Mouse (Mus musculus): ENCODE measurements around the gene Tax1bp1.

Gene Tax1bp1

DNA sequence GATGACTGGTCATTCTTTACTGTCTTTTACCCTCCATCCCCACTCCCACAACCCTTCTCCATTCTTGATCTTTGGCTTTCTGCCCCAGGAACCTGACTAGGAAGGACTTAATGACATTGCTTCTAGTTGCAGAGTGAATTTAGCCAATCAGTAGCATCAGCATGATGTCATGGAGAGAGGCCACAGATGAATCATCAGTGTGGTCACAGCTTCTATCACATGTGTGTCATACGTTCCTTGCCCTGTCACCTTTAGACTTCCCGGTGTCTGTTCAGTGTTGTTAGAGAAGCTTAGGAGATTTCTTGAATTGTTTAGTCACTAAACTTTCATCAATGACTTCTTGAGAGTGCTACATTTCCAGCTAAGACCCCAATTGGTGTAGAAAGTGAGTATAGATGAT lies 10.3 kb upstream of the Tax1bp1 start:
- ATAC-seq (ENCODE audit: insufficient number of reproducible peaks, low FRiP score, low TSS enrichment) = no peak

- no peak for ATAC-seq (ENCODE audit: insufficient number of reproducible peaks, low FRiP score, low TSS enrichment)
Observed at GRCm38 (mm10) chr6:52705280-52705679, 8.2 kb upstream of the Tax1bp1 start.

GRCm38 (mm10) chr6:52707815-52708214 lies 5.7 kb upstream of the Tax1bp1 start:
- ATAC-seq (ENCODE audit: insufficient number of reproducible peaks, low FRiP score, low TSS enrichment) = no peak

GRCm38 (mm10) chr6:52712563-52712962 lies 966 bp upstream of the Tax1bp1 start:
- ATAC-seq (ENCODE audit: insufficient number of reproducible peaks, low FRiP score, low TSS enrichment) = no peak

DNA sequence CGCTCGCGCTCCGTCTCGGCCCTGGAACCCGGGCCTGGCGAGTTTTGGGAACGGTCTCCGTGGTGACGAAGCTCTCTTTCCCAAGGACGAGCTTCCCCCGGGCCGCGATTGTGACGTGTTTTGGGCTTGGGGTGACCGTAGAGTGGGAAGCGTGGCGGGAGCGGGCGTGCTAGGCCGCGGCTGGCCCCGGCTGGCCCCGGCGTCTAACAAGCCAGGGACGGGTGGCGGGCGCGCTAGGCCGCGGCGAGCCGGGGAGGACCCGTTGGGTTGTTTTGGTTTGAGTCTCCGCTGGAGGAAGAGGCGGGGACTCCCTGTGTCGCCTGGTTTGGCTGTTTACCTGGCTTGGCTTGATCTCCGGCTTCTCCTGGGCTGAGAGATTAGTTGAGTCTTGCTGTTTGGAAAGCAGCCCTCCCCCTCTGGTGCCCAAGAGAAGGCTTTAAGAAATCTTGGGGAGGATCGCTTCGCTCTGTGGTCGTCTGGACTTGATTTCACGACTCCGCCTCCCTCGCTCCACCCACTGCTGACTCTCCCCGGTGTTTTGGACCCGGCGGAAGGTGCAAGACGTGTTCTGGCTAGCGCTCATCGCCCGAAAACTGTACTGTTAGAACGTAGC lies 474 bp downstream of the Tax1bp1 start:
- peak; percentile 57 for ATAC-seq (ENCODE audit: insufficient number of reproducible peaks, low FRiP score, low TSS enrichment)

- no peak for ATAC-seq (ENCODE audit: insufficient number of reproducible peaks, low FRiP score, low TSS enrichment)
Observed at GRCm38 (mm10) chr6:52717493-52718192, 4.1 kb downstream of the Tax1bp1 start.

- ATAC-seq (ENCODE audit: insufficient number of reproducible peaks, low FRiP score, low TSS enrichment) = 0 out of 2 replicates have a peak, but pooled peaks have one; percentile 36
Observed at GRCm38 (mm10) chr6:52724805-52725439, 11.4 kb downstream of the Tax1bp1 start.

DNA sequence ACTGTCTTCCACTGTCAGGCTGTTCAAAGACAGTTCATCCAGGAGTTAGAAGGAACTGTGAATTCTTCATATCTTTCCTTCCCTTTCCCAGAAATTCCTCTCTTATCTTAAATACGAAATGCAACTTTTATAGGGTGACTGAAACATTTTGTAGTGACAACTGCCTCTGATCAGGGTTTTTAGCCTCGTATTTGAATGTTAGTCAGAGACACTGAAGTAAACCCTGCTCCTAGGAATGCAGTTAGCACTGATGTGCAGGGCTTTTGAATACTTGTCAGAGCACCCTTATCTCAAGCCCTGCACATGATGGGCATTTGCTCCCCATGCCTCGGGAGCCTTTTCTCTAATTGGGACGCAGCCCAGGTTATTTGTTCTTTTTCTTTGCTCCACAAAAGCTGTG lies 16.8 kb downstream of the Tax1bp1 start:
- no peak for ATAC-seq (ENCODE audit: insufficient number of reproducible peaks, low FRiP score, low TSS enrichment)

- no peak for ATAC-seq (ENCODE audit: insufficient number of reproducible peaks, low FRiP score, low TSS enrichment)
Observed at GRCm38 (mm10) chr6:52734630-52735029, 21.1 kb downstream of the Tax1bp1 start.

- no peak for ATAC-seq (ENCODE audit: insufficient number of reproducible peaks, low FRiP score, low TSS enrichment)
Observed at GRCm38 (mm10) chr6:52752832-52753231, 39.3 kb downstream of the Tax1bp1 start.

- ATAC-seq (ENCODE audit: insufficient number of reproducible peaks, low FRiP score, low TSS enrichment) = no peak
Observed at GRCm38 (mm10) chr6:52765206-52765605, 51.7 kb downstream of the Tax1bp1 start.

GRCm38 (mm10) chr6:52770789-52771188 lies 57.3 kb downstream of the Tax1bp1 start:
- ATAC-seq (ENCODE audit: insufficient number of reproducible peaks, low FRiP score, low TSS enrichment) = no peak

GRCm38 (mm10) chr6:52773132-52773531 lies 59.6 kb downstream of the Tax1bp1 start:
- no peak for ATAC-seq (ENCODE audit: insufficient number of reproducible peaks, low FRiP score, low TSS enrichment)

- no peak for ATAC-seq (ENCODE audit: insufficient number of reproducible peaks, low FRiP score, low TSS enrichment)
Observed at GRCm38 (mm10) chr6:52775350-52775749, 61.8 kb downstream of the Tax1bp1 start.

DNA sequence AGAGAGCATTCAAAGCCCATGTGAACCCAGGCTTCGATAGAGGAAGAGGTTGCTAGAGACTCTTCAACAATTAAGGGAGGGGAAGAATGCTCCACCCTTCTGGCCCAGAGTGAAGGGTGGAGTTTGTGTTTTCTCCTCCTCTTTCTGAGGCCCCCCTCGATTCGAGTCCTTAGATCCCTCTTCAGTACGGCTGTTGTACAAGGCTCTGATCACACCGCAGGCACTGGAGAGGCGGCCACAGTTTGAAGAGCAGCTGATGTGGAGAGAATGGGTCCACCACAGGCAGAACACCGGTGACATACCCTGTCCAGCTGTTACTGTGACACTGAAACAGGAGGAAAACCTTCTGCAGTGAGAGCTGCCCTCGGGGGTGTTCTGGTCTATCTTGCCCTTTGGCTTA lies 62.4 kb downstream of the Tax1bp1 start:
- no peak for ATAC-seq (ENCODE audit: insufficient number of reproducible peaks, low FRiP score, low TSS enrichment)

DNA sequence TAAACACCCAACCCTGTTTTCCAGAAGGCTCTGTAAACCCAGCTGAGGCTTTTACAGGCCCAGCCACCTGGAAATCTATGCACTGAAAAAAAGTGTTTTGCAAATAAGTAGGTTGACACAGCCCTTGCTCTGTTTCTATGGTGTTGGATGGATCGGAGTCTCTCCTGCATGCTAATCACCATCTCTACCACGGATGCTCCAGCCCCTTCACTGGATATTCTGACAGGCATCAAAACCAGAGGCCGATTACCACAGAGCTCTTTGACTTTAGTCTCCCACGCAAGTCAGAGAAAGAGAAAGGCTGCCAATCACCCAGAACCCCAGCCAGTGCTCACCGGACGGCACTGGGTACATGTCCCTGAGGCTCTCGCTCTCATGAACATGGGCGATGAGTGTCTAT lies 63.5 kb downstream of the Tax1bp1 start:
- ATAC-seq (ENCODE audit: insufficient number of reproducible peaks, low FRiP score, low TSS enrichment) = no peak

- ATAC-seq (ENCODE audit: insufficient number of reproducible peaks, low FRiP score, low TSS enrichment) = no peak
Observed at GRCm38 (mm10) chr6:52778523-52778922, 65.0 kb downstream of the Tax1bp1 start.

DNA sequence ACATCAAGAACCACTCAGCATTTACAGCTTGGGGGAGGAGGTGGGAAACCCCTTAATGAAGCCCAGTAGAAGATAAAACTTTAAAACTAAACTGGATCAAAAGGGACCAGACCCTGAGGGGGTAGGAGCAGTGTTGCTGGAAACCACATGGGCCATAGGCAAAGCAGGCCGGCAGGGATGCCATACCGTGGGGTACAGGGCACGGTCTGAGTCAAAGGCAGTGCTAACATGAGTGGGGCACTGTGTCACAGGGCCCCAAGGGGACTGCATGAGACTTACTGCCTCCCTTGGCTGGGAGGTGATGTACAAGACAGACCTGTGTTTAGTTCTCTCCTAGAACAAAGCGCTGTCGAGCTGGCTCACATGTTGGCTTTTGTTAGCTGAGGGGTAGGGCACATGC lies 66.0 kb downstream of the Tax1bp1 start:
- no peak for ATAC-seq (ENCODE audit: insufficient number of reproducible peaks, low FRiP score, low TSS enrichment)

- no peak for ATAC-seq (ENCODE audit: insufficient number of reproducible peaks, low FRiP score, low TSS enrichment)
Observed at GRCm38 (mm10) chr6:52790316-52790715, 76.8 kb downstream of the Tax1bp1 start.

GRCm38 (mm10) chr6:52790781-52791180 lies 77.3 kb downstream of the Tax1bp1 start:
- no peak for ATAC-seq (ENCODE audit: insufficient number of reproducible peaks, low FRiP score, low TSS enrichment)

GRCm38 (mm10) chr6:52792455-52792854 lies 78.9 kb downstream of the Tax1bp1 start:
- no peak for ATAC-seq (ENCODE audit: insufficient number of reproducible peaks, low FRiP score, low TSS enrichment)
